Mouse (Mus musculus) heart, embryonic 10.5 days (tissue): ENCODE data around the gene Dok1. TPM values are rescaled to one million over a fixed set of nuclear protein-coding genes. Genes with fewer than 3 reads are reported as not detected.

Experiments
- DNase-seq: peaks from one replicate; pipeline ENCODE4 v3.0.0-alpha.2; 2017; ENCODE audit warnings: low spot score
- H3K27ac ChIP-seq: fragments of 300-500 bp; sonication (generic); 2 replicates; pipeline ENCODE4 v1.5.1; 2016; ENCODE audit warnings: mild to moderate bottlenecking
- H3K27me3 ChIP-seq: fragments of 300-500 bp; sonication (generic); 2 replicates; pipeline ENCODE4 v1.6.1; 2016; ENCODE audit warnings: mild to moderate bottlenecking; ENCODE audit not compliant: poor library complexity, insufficient read depth, severe bottlenecking
- H3K36me3 ChIP-seq: fragments of 300-500 bp; sonication (generic); 2 replicates; pipeline ENCODE4 v1.6.1; 2016; ENCODE audit warnings: mild to moderate bottlenecking, moderate library complexity
- H3K4me1 ChIP-seq: fragments of 300-500 bp; sonication (generic); 2 replicates; pipeline ENCODE4 v1.6.1; 2016; ENCODE audit warnings: mild to moderate bottlenecking
- H3K4me3 ChIP-seq: fragments of 300-500 bp; sonication (generic); 2 replicates; pipeline ENCODE4 v1.5.1; 2016; ENCODE audit warnings: mild to moderate bottlenecking, moderate library complexity
- H3K9me3 ChIP-seq: fragments of 300-500 bp; sonication (generic); 2 replicates; pipeline ENCODE4 v1.6.1; 2016; ENCODE audit warnings: mild to moderate bottlenecking, moderate library complexity
- WGBS: fragments of 180-500 bp; shearing (Covaris S2); methylation state at CpG from one replicate; pipeline ENCODE4 v1.1.7; 2016; 5-methylcytosine and 5-hydroxymethylcytosine counted together
- polyA plus RNA-seq: library from polyadenylated mRNA; unstranded; fragments of >200 nt; fragmentation: Nextera tagmentation; extraction: Ambion mirVana; gene quantifications from 2 replicates; pipeline ENCODE4 v1.2.1, GENCODE M21; 2016

The Dok1 gene
- polyA plus RNA-seq, 1 experiment from 2014 or later, result 14.8 TPM

DNA sequence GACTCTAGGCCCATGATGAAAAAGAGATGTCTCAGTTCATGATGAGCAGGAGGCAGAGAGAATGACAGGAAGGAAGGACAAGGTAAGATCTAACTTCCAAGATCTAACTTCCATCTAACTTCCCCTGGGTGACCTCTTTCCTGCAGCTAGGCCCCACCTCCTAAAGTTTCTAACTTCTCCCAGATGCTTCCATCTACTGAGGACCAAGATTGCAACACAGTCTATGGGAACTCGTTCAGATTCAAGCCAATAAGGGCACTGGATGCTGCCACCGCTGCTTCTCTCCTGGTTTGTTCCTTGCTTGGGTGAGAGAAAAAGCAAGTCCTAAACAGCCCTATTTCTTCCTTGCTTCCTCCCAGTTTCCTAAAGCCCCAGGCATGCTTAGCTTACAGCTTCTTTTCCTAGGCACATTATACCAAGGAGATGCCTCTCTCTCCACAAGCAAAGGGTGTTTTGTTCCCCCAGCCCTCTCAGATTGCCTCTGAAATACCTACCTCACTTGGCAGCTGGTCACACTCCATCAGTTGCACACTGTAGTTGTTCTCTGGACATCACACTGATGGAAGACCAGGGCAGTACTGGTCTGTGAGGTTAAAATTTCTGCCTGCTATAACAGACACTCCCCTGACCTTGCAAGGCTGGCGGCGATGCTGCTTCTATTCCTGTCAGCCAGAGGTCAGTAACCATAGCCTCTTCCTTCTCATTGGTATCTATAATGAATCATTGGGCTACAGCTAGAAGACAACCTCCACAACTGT is 12.3 kb downstream of the Dok1 start:
- Histone ChIP-seq H3K36me3 (no peaks in the 10 kb centered on the region), H3K27me3 (peaks cover 1% of the 10 kb centered on the region), H3K4me1 (0 out of 2 replicates have a peak, but pooled peaks cover 4% of the 10 kb centered on the region), H3K4me3 (no peak overlapping the region), H3K27ac (no peak overlapping the region), H3K9me3 (no peaks in the 10 kb centered on the region)
- no peak for DNase-seq
- 71% methylated on average over 4 of the region's 4 CpGs for WGBS

DNA sequence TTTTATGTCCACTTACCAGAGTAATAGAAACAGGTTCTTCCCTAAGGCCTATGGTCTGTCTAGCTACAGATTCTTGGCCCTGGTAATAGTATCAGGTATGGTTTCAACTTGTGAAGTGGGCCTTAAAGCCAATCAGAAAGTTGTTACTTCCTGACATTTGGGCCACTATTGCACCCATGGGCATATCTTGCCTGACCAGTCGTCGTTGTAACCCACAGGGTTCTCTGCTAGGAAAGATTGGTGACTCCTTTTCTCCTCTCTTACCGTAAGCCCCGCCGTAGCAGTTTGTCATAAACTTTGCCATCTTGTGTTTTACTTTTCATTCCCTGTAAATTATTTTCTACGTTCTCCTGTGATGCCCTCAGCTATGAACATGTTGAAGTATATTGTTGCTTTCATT is 13.2 kb downstream of the Dok1 start:
- H3K4me1 ChIP-seq, result 0 out of 2 replicates have a peak, but pooled peaks cover 4% of the 10 kb centered on the region
- H3K36me3 ChIP-seq, result no peaks in the 10 kb centered on the region
- 70% methylated on average over 6 of the region's 6 CpGs for WGBS
- H3K4me3 ChIP-seq, result no peak overlapping the region
- no peak for DNase-seq
- H3K27me3 ChIP-seq, result no peaks in the 10 kb centered on the region; the same call in 1 of the 2 replicates
- H3K9me3 ChIP-seq, result no peaks in the 10 kb centered on the region
- H3K27ac ChIP-seq, result no peak overlapping the region

DNA sequence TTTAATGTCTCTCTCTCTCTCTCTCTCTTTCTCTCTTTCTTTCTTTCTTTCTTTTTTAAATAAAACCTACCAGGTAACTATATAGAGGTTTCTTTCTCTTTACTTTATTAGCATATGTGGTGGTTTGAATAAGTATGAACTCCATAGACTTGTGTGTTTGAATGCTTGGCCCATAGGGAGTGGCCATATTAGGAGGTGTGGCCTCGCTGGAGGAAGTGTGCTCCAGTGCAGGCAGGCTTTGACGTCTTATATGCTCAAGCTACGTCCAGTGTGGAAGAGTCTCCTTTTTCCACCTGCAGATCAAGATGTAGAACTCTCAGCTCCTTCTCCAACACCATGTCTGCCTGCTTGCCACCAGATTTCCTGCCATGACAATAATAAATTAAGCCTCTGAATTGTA is 14.2 kb downstream of the Dok1 start:
- WGBS, result 69% methylated on average over 3 of the region's 3 CpGs
- H3K9me3 ChIP-seq, result no peaks in the 10 kb centered on the region

DNA sequence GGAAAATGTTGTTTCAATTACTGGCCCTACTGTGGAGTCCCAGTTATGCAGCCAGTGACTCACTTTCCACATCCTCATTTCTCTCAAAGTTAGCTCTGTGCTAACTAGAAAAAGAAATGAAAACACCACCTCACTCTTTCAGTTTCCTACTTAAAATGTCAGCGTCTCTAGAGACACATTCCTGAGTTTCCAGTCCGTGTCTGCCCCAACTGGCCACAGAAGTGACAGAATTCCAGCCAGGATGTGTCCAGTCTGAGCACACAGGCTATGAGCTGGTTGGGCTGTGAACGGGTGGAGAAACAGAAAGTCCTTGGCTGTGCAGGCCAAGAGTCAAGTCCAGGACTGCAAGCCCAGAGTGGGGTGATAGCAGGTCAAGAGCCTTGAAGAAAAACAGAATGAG is 16.1 kb downstream of the Dok1 start:
- Histone ChIP-seq H3K4me1 (peaks cover 8% of the 10 kb centered on the region; the same call in 1 of the 2 replicates), H3K27me3 (no peaks in the 10 kb centered on the region), H3K4me3 (no peak overlapping the region), H3K27ac (peak overlapping the region; percentile 47; the same call in 1 of the 2 replicates), H3K36me3 (no peaks in the 10 kb centered on the region), H3K9me3 (no peaks in the 10 kb centered on the region)
- 25% methylated on average over 3 of the region's 3 CpGs for WGBS
- no peak for DNase-seq

More for the DNA sequence above, 14.2 kb downstream of the Dok1 start:
- no peak overlapping the region for H3K4me3 ChIP-seq
- no peak for DNase-seq
- peaks cover 8% of the 10 kb centered on the region; the same call in 1 of the 2 replicates for H3K4me1 ChIP-seq
- H3K27ac ChIP-seq, result no peak overlapping the region
- no peaks in the 10 kb centered on the region; the same call in 1 of the 2 replicates for H3K27me3 ChIP-seq
- no peaks in the 10 kb centered on the region for H3K36me3 ChIP-seq

DNA sequence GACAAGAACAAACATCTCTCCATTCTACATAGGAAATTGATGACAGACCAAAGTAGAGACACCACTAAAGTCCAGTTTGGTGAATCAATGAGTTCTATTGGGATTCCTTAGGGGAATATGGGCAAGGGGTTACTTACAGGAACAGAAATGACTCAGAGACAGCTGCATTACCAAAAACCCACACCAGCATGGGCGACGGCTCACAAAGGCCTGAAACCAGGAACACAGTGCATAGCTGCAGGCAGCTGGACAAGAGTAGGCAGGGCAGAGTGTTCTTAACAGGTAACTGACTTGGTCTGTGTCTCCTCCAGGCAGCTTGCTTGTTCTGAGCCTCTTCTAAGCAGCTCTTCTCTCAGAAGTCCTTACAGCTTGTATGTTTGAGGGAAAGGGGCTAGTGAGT is 17.5 kb downstream of the Dok1 start:
- Histone ChIP-seq H3K27ac (no peak overlapping the region; the same call in 1 of the 2 replicates), H3K36me3 (no peaks in the 10 kb centered on the region), H3K4me3 (no peak overlapping the region), H3K9me3 (no peaks in the 10 kb centered on the region), H3K27me3 (peaks cover 4% of the 10 kb centered on the region; the same call in 1 of the 2 replicates), H3K4me1 (peaks cover 8% of the 10 kb centered on the region; the same call in 1 of the 2 replicates)
- DNase-seq, result no peak
- 86% methylated on average over 2 of the region's 2 CpGs for WGBS

DNA sequence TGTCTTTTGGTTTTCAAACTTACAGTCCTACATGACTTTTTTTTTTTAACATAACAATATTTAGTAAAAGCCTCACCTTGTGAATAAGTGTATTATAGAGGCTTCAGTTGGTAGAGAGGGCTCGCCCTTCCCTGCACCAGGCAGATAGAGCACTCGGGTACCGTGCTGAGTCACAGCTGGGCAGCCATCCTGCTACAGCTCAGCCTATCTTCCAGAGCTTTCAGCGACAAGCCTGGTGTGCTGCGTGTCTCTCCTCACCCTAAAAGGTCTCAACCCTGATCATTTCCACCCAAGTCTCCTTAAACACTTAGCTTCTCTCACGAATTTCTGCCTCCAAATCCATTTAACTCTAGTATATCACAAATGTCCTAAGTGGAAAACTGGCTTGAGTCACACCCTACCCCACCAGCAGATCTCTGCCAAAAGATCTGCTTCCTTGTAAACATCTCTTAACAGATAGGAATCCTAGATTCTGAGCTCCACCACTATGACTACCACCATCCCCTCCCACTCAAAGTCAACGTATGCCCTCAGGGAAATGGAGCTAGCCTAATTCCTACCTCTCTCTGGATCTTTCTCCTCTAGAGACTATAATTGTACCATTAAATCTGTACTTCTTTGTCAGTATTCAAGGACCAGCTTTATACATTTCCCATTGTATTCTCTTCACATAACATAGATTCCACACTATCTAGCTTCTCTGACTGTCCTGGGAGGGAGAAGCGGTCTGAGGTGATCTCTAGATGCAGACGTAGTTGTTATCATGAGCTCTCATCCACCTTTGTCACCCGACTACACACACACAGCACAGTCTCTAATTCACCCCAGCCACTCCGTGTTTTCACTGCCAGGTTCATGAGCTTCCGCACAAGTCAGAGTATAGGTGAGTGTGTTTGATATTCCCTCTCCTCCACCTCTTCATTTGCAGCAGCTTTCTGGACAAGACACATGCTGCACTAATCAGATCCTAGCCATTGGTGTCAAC is 18.5 kb downstream of the Dok1 start:
- peak; percentile 90 for DNase-seq
- Histone ChIP-seq H3K4me3 (no peak overlapping the region), H3K4me1 (peaks cover 8% of the 10 kb centered on the region; the same call in 1 of the 2 replicates), H3K36me3 (no peaks in the 10 kb centered on the region), H3K27ac (peak overlapping the region; percentile 60; the same call in 1 of the 2 replicates), H3K27me3 (peaks cover 4% of the 10 kb centered on the region; the same call in 1 of the 2 replicates), H3K9me3 (no peaks in the 10 kb centered on the region)
- 41% methylated on average over 12 of the region's 12 CpGs for WGBS

DNA sequence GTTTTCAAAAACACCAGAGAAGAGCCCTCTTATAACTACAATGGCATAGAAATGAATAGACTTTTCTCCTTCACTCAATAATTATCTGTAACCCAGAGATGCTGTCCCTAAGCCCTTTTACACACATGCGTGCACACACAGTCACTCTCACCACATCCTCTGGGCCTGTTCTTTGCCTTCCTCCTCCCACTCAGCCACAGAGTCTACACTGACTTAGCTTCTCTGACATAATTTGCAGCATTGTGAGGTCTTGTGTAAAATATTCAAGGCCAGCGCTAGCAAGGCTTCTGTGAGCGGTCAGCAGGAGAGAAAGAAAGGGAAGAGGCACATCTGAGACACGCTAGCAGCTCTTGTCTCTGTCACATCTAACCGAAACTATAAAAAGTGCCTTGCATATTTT is 19.8 kb downstream of the Dok1 start:
- Histone ChIP-seq H3K36me3 (no peaks in the 10 kb centered on the region), H3K9me3 (no peaks in the 10 kb centered on the region), H3K27me3 (peaks cover 4% of the 10 kb centered on the region; the same call in 1 of the 2 replicates), H3K27ac (peak overlapping the region; percentile 54; the same call in 1 of the 2 replicates), H3K4me1 (peaks cover 8% of the 10 kb centered on the region; the same call in 1 of the 2 replicates), H3K4me3 (no peak overlapping the region)
- no peak for DNase-seq
- 80% methylated on average over 5 of the region's 5 CpGs for WGBS

DNA sequence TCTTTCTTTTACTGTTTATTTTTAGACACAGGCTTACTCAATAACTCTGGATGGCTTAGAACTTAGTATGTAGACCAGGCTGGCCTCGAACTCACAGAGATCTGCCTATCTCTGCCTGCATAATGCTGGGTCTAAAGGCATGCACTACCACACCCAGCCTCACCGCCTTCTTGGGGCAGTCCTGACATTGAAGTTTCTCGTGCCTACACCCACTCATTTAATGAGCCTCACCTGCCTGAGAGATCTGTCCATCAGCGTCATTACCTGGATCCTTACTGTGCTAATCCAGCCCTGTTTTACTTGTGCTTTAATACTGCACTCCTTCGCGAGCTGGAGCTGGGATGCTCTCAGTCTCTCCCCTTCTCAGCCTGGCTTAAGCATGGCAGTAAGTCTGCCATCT is 21.5 kb downstream of the Dok1 start:
- no peak for DNase-seq
- H3K27me3 ChIP-seq, result peaks cover 4% of the 10 kb centered on the region; the same call in 1 of the 2 replicates
- no peak overlapping the region for H3K27ac ChIP-seq
- no peaks in the 10 kb centered on the region for H3K9me3 ChIP-seq
- peaks cover 4% of the 10 kb centered on the region; the same call in 1 of the 2 replicates for H3K4me1 ChIP-seq
- WGBS, result 80% methylated on average over 6 of the region's 6 CpGs
- no peaks in the 10 kb centered on the region for H3K36me3 ChIP-seq
- no peak overlapping the region for H3K4me3 ChIP-seq

DNA sequence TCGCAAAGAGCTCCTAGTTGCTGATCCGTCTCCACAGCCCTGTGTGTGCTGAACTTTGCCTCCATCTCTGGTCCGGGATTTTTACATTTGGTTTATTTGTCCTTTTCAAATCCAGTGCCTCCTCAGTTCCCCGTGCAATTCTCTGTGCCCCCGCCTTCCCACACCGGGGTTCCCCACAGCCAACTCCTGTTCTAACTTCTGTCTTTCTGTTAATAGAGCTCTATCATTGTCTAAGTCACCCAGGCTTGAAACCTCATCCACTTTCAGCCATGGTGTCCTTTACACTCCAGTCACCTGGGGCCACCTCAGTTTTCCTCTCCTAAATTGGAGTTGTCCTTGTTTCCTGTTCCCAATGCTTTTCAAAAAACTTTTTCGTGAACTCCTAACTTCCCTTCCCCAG is 22.0 kb downstream of the Dok1 start:
- DNase-seq, result no peak
- 76% methylated on average over 7 of the region's 7 CpGs for WGBS
- H3K4me1 ChIP-seq, result peaks cover 4% of the 10 kb centered on the region; the same call in 1 of the 2 replicates
- H3K9me3 ChIP-seq, result no peaks in the 10 kb centered on the region
- peaks cover 4% of the 10 kb centered on the region; the same call in 1 of the 2 replicates for H3K27me3 ChIP-seq
- H3K36me3 ChIP-seq, result no peaks in the 10 kb centered on the region
- H3K4me3 ChIP-seq, result no peak overlapping the region
- H3K27ac ChIP-seq, result no peak overlapping the region

DNA sequence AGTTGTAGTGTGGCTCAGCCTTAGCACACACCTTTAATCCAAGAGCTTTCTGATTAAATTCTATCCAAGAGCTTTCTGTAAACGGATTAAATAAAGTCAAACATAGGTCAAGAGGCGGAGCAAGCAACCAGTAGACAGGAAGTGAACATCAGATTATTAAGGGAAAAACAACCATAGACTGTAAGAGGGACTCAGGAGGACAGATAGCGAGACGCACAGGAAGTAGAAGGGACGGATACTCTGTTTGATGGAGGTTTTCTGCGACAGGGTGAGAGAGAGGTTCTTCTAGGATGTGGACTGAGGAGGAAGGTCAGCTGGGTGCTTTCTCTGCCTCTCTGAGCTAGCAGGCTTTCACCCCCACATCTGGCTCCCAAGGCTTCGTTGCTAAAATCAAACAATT is 23.3 kb downstream of the Dok1 start:
- DNase-seq, result no peak
- no peak overlapping the region for H3K4me3 ChIP-seq
- no peak overlapping the region for H3K27ac ChIP-seq
- no peaks in the 10 kb centered on the region for H3K9me3 ChIP-seq
- H3K27me3 ChIP-seq, result peaks cover 4% of the 10 kb centered on the region; the same call in 1 of the 2 replicates
- H3K36me3 ChIP-seq, result no peaks in the 10 kb centered on the region
- H3K4me1 ChIP-seq, result peaks cover 6% of the 10 kb centered on the region
- WGBS, result 46% methylated on average over 7 of the region's 7 CpGs

DNA sequence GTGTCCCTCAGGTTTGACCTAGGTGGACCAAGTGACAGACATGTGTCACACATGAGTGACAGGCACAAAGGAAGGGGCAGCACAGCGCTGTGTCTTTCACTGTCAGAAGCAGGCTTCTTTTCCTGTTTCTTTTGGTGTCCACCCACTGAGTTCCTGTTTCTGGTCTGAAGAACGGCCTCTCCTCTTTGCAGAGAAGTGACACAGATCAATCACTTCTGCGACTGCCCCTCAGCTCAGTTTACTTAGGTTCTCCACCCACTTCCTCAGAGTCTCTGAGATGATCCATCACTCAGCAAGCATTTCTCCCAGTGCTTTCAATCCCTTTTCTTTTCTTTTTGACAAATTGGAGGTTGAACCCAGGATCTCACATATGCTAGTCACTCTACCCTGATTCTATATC is 24.6 kb downstream of the Dok1 start:
- no peaks in the 10 kb centered on the region for H3K9me3 ChIP-seq
- no peak overlapping the region for H3K4me3 ChIP-seq
- no peak overlapping the region for H3K27ac ChIP-seq
- peaks cover 4% of the 10 kb centered on the region; the same call in 1 of the 2 replicates for H3K27me3 ChIP-seq
- DNase-seq, result no peak
- H3K4me1 ChIP-seq, result peaks cover 16% of the 10 kb centered on the region
- no peaks in the 10 kb centered on the region for H3K36me3 ChIP-seq
- 44% methylated on average over 3 of the region's 3 CpGs for WGBS

DNA sequence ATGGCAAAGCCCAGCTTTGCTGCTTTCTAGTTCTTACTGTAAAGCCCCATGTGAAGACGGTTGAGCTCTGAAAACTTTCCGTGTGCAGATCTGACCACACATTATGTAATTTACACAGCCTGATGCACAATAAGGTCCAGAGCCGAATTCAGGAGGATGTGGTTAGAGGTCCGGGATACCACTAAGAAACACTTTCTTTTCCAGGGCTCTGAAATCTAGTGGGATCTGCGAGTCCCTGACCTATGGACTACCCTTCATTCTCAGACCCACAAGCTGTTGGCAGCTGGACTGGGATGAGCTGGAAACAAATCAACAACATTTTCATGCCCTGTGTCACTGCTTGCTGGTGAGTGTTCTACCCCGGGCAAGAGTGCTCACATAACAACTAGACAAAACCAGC is 27.2 kb downstream of the Dok1 start:
- Histone ChIP-seq H3K36me3 (no peaks in the 10 kb centered on the region), H3K9me3 (no peaks in the 10 kb centered on the region), H3K4me3 (no peak overlapping the region), H3K27me3 (peaks cover 2% of the 10 kb centered on the region; the same call in 1 of the 2 replicates), H3K27ac (no peak overlapping the region), H3K4me1 (peaks cover 17% of the 10 kb centered on the region)
- DNase-seq, result no peak
- WGBS, result 81% methylated on average over 6 of the region's 6 CpGs
